Mouse (Mus musculus): ENCODE data around the gene Edem2. TPM values are rescaled to one million over a fixed set of nuclear protein-coding genes. Genes with fewer than 3 reads are reported as not detected.

Edem2 gene
- polyA plus RNA-seq, 1 experiment from 2014 or later: 37.3 TPM

- Histone ChIP-seq H3K4me3 (no peak overlapping the region), H3K9me3 (replicated peaks) (no peaks in the 10 kb centered on the region), H3K4me1 (no peaks in the 10 kb centered on the region), H3K27me3 (no peaks in the 10 kb centered on the region), H3K4me2 (replicated peaks) (no peak overlapping the region), H3K9ac (no peak overlapping the region), H3K36me3 (peaks cover 10% of the 10 kb centered on the region), H3K27ac (no peak overlapping the region)
- no peak for ATAC-seq (ENCODE audit: low FRiP score)
- 76% methylated on average over 7 of the region's 7 CpGs for WGBS
Observed at GRCm38 (mm10) chr2:155696851-155697250, 32.4 kb downstream of the Edem2 start.

DNA sequence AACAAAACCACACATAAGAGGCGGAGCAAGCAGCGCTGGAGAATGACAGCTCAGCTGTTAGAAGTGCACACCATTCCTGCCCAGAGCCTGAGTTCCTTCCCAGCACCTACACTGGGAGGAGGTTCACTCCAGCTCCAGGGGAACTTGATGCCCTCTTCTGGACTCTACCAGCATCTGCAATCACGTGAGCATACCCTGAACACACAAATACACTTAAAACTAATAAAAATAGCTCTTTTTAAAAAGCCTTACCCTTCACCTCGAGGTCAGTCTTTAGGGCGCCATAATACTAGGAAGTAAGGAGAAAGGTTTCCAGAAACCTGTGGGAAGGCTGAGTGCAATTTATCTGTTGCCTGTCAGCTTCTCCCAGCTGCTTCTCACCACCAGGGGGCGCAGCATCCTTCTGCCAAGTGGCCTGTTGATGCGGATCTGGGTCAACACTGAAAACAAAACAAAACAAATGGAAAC is 33.1 kb downstream of the Edem2 start:
- Histone ChIP-seq H3K9me3 (replicated peaks) (no peaks in the 10 kb centered on the region), H3K36me3 (peaks cover 4% of the 10 kb centered on the region), H3K9ac (no peak overlapping the region), H3K4me1 (peaks cover 2% of the 10 kb centered on the region), H3K27ac (no peak overlapping the region), H3K27me3 (no peaks in the 10 kb centered on the region), H3K4me2 (replicated peaks) (no peak overlapping the region), H3K4me3 (no peak overlapping the region)
- ATAC-seq (ENCODE audit: low FRiP score): no peak
- 19% methylated on average over 7 of the region's 7 CpGs for whole genome bisulfite sequencing

- WGBS: 74% methylated on average over 3 of the region's 3 CpGs
- Histone ChIP-seq H3K4me2 (replicated peaks) (no peak overlapping the region), H3K27me3 (no peaks in the 10 kb centered on the region), H3K4me3 (no peak overlapping the region), H3K4me1 (peaks cover 10% of the 10 kb centered on the region), H3K9me3 (replicated peaks) (no peaks in the 10 kb centered on the region), H3K27ac (no peak overlapping the region), H3K36me3 (no peaks in the 10 kb centered on the region), H3K9ac (no peak overlapping the region)
- no peak for ATAC-seq (ENCODE audit: low FRiP score)
Observed at GRCm38 (mm10) chr2:155695316-155695715, 34.0 kb downstream of the Edem2 start.

GRCm38 (mm10) chr2:155694564-155694963 is 34.7 kb downstream of the Edem2 start:
- peaks cover 14% of the 10 kb centered on the region for H3K4me1 ChIP-seq
- no peak for ATAC-seq (ENCODE audit: low FRiP score)
- no peak overlapping the region for H3K27ac ChIP-seq
- no peak overlapping the region for H3K4me3 ChIP-seq
- H3K27me3 ChIP-seq: no peaks in the 10 kb centered on the region
- no peaks in the 10 kb centered on the region for H3K36me3 ChIP-seq
- H3K9ac ChIP-seq: no peak overlapping the region
- H3K4me2 ChIP-seq (replicated peaks): no peak overlapping the region
- WGBS: 78% methylated on average over 2 of the region's 2 CpGs
- H3K9me3 ChIP-seq (replicated peaks): no peaks in the 10 kb centered on the region

DNA sequence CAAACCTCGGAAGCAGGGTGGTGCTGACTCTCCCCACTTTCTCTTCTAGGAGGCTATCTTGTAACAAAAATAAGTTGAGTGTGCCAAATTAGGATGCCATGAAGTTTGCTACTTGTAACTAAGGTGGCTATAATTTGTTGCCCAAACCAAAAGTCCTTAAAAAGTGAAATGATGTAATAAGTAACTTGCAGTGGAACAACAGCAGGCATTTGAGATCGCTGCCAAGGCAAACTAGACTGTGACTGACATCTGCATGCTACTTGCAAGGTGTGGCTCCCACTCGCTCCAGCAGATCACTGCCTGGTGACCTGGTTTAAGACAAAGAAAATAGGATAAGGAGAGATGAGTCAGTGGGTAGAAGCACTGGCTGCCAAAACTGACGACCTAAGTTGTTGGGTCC is 36.1 kb downstream of the Edem2 start:
- Histone ChIP-seq H3K36me3 (no peaks in the 10 kb centered on the region), H3K9me3 (replicated peaks) (no peaks in the 10 kb centered on the region), H3K9ac (no peak overlapping the region), H3K4me2 (replicated peaks) (no peak overlapping the region), H3K27me3 (no peaks in the 10 kb centered on the region), H3K4me1 (peaks cover 14% of the 10 kb centered on the region), H3K4me3 (no peak overlapping the region), H3K27ac (no peak overlapping the region)
- 79% methylated on average over 4 of the region's 4 CpGs for WGBS
- no peak for ATAC-seq (ENCODE audit: low FRiP score)

DNA sequence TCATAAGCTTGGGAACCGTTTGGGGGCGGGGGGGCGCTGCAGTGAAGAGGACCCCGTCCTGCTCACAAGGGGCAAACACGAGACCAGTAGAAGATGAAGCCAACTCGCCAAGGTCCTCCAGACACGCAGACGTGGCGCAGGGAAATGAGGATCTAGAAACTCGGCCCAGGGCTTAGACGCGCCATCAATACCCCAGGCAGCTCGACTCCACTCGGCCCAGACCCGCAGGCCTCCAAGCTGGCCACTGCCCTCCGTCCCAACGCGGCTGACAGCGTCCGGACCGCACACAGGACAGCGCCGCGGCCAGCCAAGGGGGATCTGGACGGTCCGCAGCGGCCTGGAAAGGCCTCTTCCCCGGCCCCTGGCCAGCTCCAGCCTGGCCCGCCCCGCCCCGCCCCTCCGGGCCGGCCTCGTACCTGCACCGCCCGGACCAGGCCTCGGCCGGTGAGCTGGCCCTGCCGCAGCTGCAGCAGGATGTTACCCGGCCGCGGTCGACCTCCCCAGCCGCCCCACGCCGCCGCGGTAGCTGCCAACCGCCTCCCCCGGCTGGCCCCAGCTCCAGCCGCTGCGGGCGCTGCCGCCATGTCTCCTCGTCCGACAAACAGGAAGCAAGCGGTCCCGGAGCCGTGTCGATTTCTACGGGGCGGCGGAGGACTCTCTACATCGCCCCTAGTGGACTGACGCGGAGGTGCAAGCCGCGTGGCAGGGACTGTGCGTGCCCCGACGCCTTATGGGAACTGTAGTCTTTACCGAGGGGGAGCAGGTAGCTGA is 37.4 kb downstream of the Edem2 start, which contains the start of gene Trpc4ap:
Gene Trpc4ap (minus strand): TSS at position 662 of the 771 bp plus-strand sequence.
- Histone ChIP-seq H3K9me3 (replicated peaks) (no peaks in the 10 kb centered on the region), H3K9ac (peak within 1 kb of the TSS; percentile 94), H3K4me3 (peak within 1 kb of the TSS; percentile 82), H3K27ac (peak within 1 kb of the TSS; percentile 90), H3K4me2 (replicated peaks) (peak within 1 kb of the TSS; percentile 82), H3K27me3 (no peaks in the 10 kb centered on the region), H3K36me3 (0 out of 2 replicates have a peak, but pooled peaks cover 4% of the 10 kb centered on the region), H3K4me1 (peaks cover 14% of the 10 kb centered on the region)
- peak; percentile 95 for ATAC-seq (ENCODE audit: low FRiP score)
- 0% methylated on average over 51 of the region's 72 CpGs for WGBS

- 0 out of 2 replicates have a peak, but pooled peaks have one; percentile 3 for ATAC-seq (ENCODE audit: low FRiP score)
Observed at GRCm38 (mm10) chr2:155691336-155691722, 37.9 kb downstream of the Edem2 start.

GRCm38 (mm10) chr2:155689211-155689610 is 40.1 kb downstream of the Edem2 start:
- ATAC-seq (ENCODE audit: low FRiP score): no peak

More at GRCm38 (mm10) chr2:155691336-155691722, 37.9 kb downstream of the Edem2 start:
- WGBS: 7% methylated on average over 8 of the region's 8 CpGs
- H3K27ac ChIP-seq: peak overlapping the region; percentile 90
- H3K4me3 ChIP-seq: peak overlapping the region; percentile 82
- peaks cover 14% of the 10 kb centered on the region for H3K4me1 ChIP-seq
- H3K27me3 ChIP-seq: no peaks in the 10 kb centered on the region
- 0 out of 2 replicates have a peak, but pooled peaks cover 4% of the 10 kb centered on the region for H3K36me3 ChIP-seq
- H3K9me3 ChIP-seq (replicated peaks): no peaks in the 10 kb centered on the region
- H3K4me2 ChIP-seq (replicated peaks): peak overlapping the region; percentile 82
- H3K9ac ChIP-seq: peak overlapping the region; percentile 94

DNA sequence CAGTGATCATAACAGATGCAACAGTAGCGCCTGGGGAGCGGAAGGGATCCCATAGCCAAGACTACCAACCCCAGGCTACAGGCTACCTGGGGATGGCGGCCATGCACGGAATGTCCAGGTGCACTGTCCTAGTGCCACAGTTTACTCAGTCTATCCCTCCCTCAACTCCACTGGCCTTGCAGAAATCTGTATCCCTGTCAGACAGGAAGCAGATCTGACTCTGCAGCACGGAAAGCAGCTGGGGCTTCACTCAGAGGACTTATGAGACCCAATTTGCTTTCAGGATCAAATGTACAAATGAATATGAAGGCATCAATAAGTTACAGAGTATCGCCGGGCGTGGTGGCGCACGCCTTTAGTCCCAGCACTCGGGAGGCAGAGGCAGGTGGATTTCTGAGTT is 41.5 kb downstream of the Edem2 start:
- no peaks in the 10 kb centered on the region for H3K27me3 ChIP-seq
- 0 out of 2 replicates have a peak, but pooled peaks cover 9% of the 10 kb centered on the region for H3K36me3 ChIP-seq
- no peak for ATAC-seq (ENCODE audit: low FRiP score)
- H3K4me2 ChIP-seq (replicated peaks): no peak overlapping the region
- no peak overlapping the region for H3K9ac ChIP-seq
- no peak overlapping the region for H3K4me3 ChIP-seq
- WGBS: 97% methylated on average over 11 of the region's 11 CpGs
- H3K4me1 ChIP-seq: peaks cover 14% of the 10 kb centered on the region
- no peak overlapping the region for H3K27ac ChIP-seq
- no peaks in the 10 kb centered on the region for H3K9me3 ChIP-seq (replicated peaks)

More at GRCm38 (mm10) chr2:155689211-155689610, 40.1 kb downstream of the Edem2 start:
- H3K4me1 ChIP-seq: peaks cover 14% of the 10 kb centered on the region
- 0 out of 2 replicates have a peak, but pooled peaks cover 9% of the 10 kb centered on the region for H3K36me3 ChIP-seq
- H3K4me2 ChIP-seq (replicated peaks): no peak overlapping the region
- no peak overlapping the region for H3K27ac ChIP-seq
- H3K4me3 ChIP-seq: no peak overlapping the region
- no peaks in the 10 kb centered on the region for H3K9me3 ChIP-seq (replicated peaks)
- 88% methylated on average over 4 of the region's 4 CpGs for WGBS
- H3K27me3 ChIP-seq: no peaks in the 10 kb centered on the region
- H3K9ac ChIP-seq: no peak overlapping the region

DNA sequence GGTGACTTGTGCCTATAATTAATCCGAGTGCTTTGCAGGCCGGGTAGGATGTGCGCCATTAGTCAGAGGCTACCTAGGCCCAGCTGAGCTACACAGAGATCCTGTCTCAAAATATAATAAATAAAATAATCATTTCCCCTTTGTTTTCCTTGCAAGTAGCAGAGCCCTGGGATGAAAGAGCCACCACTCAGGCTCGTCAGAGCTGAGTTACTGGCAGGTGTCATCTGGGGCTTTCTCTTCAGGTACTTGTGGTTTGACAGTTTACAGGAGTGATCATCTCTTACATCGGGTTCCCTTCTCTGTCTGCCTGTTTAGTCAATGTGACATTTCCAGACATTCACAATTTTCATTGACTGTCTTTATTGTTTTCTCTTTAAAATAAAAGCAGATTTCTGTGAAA is 42.7 kb downstream of the Edem2 start:
- Histone ChIP-seq H3K36me3 (0 out of 2 replicates have a peak, but pooled peaks cover 9% of the 10 kb centered on the region), H3K9me3 (replicated peaks) (no peaks in the 10 kb centered on the region)
- WGBS: 87% methylated on average over 5 of the region's 5 CpGs

GRCm38 (mm10) chr2:155683821-155684220 is 45.5 kb downstream of the Edem2 start:
- H3K27ac ChIP-seq: no peak overlapping the region
- no peak overlapping the region for H3K4me3 ChIP-seq
- H3K9me3 ChIP-seq (replicated peaks): no peaks in the 10 kb centered on the region
- peaks cover 3% of the 10 kb centered on the region; the same call in 1 of the 2 replicates for H3K4me1 ChIP-seq
- no peak overlapping the region for H3K9ac ChIP-seq
- no peak for ATAC-seq (ENCODE audit: low FRiP score)
- 95% methylated on average over 5 of the region's 5 CpGs for WGBS
- H3K36me3 ChIP-seq: 0 out of 2 replicates have a peak, but pooled peaks cover 9% of the 10 kb centered on the region
- no peak overlapping the region for H3K4me2 ChIP-seq (replicated peaks)
- H3K27me3 ChIP-seq: no peaks in the 10 kb centered on the region

More for the DNA sequence above, 42.7 kb downstream of the Edem2 start:
- Histone ChIP-seq H3K4me1 (peaks cover 14% of the 10 kb centered on the region), H3K4me3 (no peak overlapping the region), H3K27ac (no peak overlapping the region), H3K27me3 (no peaks in the 10 kb centered on the region), H3K9ac (no peak overlapping the region), H3K4me2 (replicated peaks) (no peak overlapping the region)
- ATAC-seq (ENCODE audit: low FRiP score): no peak

DNA sequence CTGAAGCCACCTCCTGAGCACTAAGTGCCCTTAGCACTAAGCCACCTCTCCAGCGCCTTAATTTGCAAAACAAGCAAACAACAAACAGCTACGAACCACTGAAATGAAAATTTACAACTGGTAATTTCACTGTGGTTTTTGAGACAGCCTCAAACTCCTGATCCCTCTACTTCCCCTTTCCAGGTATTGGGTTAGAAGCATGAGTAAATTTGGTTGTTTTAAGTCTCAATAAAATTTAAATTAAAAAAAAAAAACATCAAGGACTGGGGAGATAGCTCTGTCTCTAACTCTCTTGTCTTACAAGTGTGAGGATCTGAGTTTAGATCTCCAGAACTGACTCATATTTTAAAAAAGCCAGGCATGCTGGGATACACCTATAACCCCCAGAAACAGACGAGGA is 46.1 kb downstream of the Edem2 start:
- WGBS: 71% methylated on average over 3 of the region's 3 CpGs
- no peaks in the 10 kb centered on the region for H3K27me3 ChIP-seq
- H3K4me1 ChIP-seq: peaks cover 3% of the 10 kb centered on the region; the same call in 1 of the 2 replicates
- no peak for ATAC-seq (ENCODE audit: low FRiP score)
- no peak overlapping the region for H3K9ac ChIP-seq
- no peak overlapping the region for H3K27ac ChIP-seq
- no peak overlapping the region for H3K4me2 ChIP-seq (replicated peaks)
- H3K4me3 ChIP-seq: no peak overlapping the region
- no peaks in the 10 kb centered on the region for H3K9me3 ChIP-seq (replicated peaks)
- 0 out of 2 replicates have a peak, but pooled peaks cover 9% of the 10 kb centered on the region for H3K36me3 ChIP-seq
